13 mouse cellular contexts compared by ENCODE assay signal in genomic region chrX:152545736-152546135, GRCm38 (mm10). TPM values are rescaled to one million over a fixed set of nuclear protein-coding genes. Genes with fewer than 3 reads are reported as not detected.
"Had no signal": no experiment of that assay in that cellular context is flagged by ENCODE, and none has a peak within 500 bp of the region (broad histone marks: within the 10 kb centered on the region; RNA-seq: fewer than 3 reads in every experiment).

No protein-coding gene starts in this region.

- ATAC-seq: liver, embryonic 12.5 days; midbrain, embryonic 13.5 days had no signal

- DNase-seq: kidney, adult 2 months; kidney, postnatal 25 days; lung, postnatal 14 days; right cerebral cortex, postnatal 25 days; thymus, adult 18-20 months; thymus, postnatal 14 days had no signal

RNA-seq across cellular contexts. Expression of gene Cldn34a, which starts 17.4 kb away (rescaled TPM):
- total RNA-seq: layer of hippocampus, adult 2 months; layer of hippocampus, postnatal 25 days; left cerebral cortex, adult 8-10 months; left cerebral cortex, postnatal 25 days; midbrain, postnatal 0 days had no signal
